Mouse (Mus musculus) small intestine, adult 2 months (tissue): Measurements from ENCODE around the gene Cdkn2d.
"Not testable (repeated sequence)": the region's sequence is repeated elsewhere in the genome, so short reads cannot be mapped to it uniquely, and the experiment has no call there.

Experiments used
- CTCF ChIP-seq: fragments of 200-500 bp; IDR thresholded peaks from 2 replicates; pipeline ENCODE4 v1.5.1; 2012; ENCODE audit warnings: low read depth, mild to moderate bottlenecking, control low read depth, inconsistent platforms, low read length, moderate library complexity, mixed read lengths; ENCODE audit not compliant: insufficient replicate concordance, insufficient read length; ENCODE audit errors: extremely low read depth
- POLR2A ChIP-seq: fragments of 200-500 bp; IDR thresholded peaks from 2 replicates; pipeline ENCODE4 v1.6.1; 2012; ENCODE audit warnings: low read depth, mild to moderate bottlenecking, control low read depth, inconsistent platforms, low read length, moderate library complexity

GRCm38 (mm10) chr9:21269590-21269989 is 21.6 kb downstream of the Cdkn2d start:
- not testable (repeated sequence) for TF ChIP-seq CTCF, POLR2A
